Mouse (Mus musculus) E14TG2a.4 (cell line): ENCODE measurements at regions not wholly inside any gene's neighbourhood (a gene's known extent, or its start where the extent isn't known, plus 50 kb on each side); places are given as distances from the start of the nearest gene placed in this dataset.

Source experiments
- CTCF ChIP-seq: conservative IDR thresholded peaks from 2 replicates; pipeline ENCODE4 v1.5.1; 2014; ENCODE audit warnings: low read length
- NANOG ChIP-seq: IDR thresholded peaks from 2 replicates; pipeline ENCODE4 v1.6.1; 2014; ENCODE audit warnings: borderline replicate concordance, low read length, mixed read lengths

- no peak for TF ChIP-seq CTCF
- no peak for TF ChIP-seq NANOG
These were observed 284.9 kb upstream of the Gm5148 start for GRCm38 (mm10) chr3:38009168-38009567.
